Mouse (Mus musculus): ENCODE measurements at regions not wholly inside any gene's neighbourhood (a gene's known extent, or its start where the extent isn't known, plus 50 kb on each side); places are given as distances from the start of the nearest gene placed in this dataset.
A peak's percentile ranks its signal among the peaks of the same experiment; 100 is the strongest.

DNA sequence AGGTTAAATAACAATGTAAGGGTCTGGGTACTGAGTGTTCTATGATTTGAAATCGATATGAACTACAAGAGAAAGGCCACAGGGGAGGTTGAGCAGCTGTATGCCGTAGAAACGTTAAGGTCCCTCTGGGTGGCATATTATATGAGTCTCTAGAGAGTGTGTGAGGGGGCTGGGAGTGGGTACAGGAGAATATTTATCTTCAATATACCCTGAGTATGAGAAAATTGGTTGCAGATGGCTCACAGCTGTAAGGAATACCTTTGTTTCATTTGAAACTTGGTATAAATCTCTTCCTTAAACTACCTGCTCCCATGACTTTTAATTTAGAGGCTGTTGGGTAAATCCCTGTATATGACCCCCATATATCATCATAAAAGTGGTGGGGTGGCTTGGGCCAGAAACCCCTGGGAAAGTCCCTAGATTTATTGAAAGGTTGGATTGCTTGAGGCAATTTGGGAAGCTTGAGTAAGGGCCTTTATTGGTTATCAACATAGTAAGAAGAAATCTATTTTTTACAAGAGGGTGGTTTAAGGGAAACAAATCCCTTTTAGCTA is 128.7 kb upstream of the Prkg2 start:
- no peaks in the 10 kb centered on the region for H3K27me3 ChIP-seq (ENCODE audit: control insufficient read depth, insufficient read depth, low read length)
- ATAC-seq (ENCODE audit: insufficient read depth, low FRiP score), result no peak
- no peak overlapping the region for H3K9ac ChIP-seq (ENCODE audit: low read length)
- H3K36me3 ChIP-seq (ENCODE audit: control insufficient read depth, insufficient read depth, low read length), result no peaks in the 10 kb centered on the region
- no peak overlapping the region for H3K27ac ChIP-seq (ENCODE audit: low read length)
- no peak overlapping the region for H3K4me2 ChIP-seq (ENCODE audit: low read depth, low read length)
- 53% methylated on average over 3 of the region's 3 CpGs for WGBS
- no peaks in the 10 kb centered on the region for H3K4me1 ChIP-seq (ENCODE audit: control insufficient read depth, insufficient read depth, low read length)
- no peaks in the 10 kb centered on the region for H3K9me3 ChIP-seq (replicated peaks; ENCODE audit: control insufficient read depth, low read length)
- no peak overlapping the region for H3K4me3 ChIP-seq (replicated peaks; ENCODE audit: low read length)

DNA sequence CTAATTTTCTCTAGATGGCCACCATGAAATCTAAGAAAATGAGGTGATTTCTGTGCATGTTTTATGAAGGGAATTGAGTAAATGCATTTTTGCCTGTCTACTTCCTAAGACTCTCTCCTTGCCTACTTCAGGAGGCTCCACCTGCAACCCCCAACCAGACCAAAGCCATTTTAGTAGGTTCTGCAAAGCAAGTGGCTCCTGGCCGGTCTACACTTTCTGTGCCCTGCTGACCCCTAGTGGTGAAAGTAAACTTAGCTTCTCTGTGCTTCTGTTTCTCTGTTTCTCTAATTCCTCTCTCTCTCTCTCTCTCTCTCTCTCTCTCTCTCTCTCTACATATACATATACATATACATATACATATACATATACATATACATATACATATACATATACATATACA is 120.8 kb upstream of the Prkg2 start:
- Histone ChIP-seq H3K9ac (ENCODE audit: low read length) (no peak overlapping the region), H3K9me3 (replicated peaks; ENCODE audit: control insufficient read depth, low read length) (no peaks in the 10 kb centered on the region), H3K27me3 (ENCODE audit: control insufficient read depth, insufficient read depth, low read length) (no peaks in the 10 kb centered on the region), H3K36me3 (ENCODE audit: control insufficient read depth, insufficient read depth, low read length) (no peaks in the 10 kb centered on the region), H3K4me3 (replicated peaks; ENCODE audit: low read length) (no peak overlapping the region), H3K4me1 (ENCODE audit: control insufficient read depth, insufficient read depth, low read length) (no peaks in the 10 kb centered on the region), H3K4me2 (ENCODE audit: low read depth, low read length) (no peak overlapping the region), H3K27ac (ENCODE audit: low read length) (no peak overlapping the region)
- ATAC-seq (ENCODE audit: insufficient read depth, low FRiP score), result no peak
- WGBS, result 10% methylated on average over 1 of the region's 1 CpGs

DNA sequence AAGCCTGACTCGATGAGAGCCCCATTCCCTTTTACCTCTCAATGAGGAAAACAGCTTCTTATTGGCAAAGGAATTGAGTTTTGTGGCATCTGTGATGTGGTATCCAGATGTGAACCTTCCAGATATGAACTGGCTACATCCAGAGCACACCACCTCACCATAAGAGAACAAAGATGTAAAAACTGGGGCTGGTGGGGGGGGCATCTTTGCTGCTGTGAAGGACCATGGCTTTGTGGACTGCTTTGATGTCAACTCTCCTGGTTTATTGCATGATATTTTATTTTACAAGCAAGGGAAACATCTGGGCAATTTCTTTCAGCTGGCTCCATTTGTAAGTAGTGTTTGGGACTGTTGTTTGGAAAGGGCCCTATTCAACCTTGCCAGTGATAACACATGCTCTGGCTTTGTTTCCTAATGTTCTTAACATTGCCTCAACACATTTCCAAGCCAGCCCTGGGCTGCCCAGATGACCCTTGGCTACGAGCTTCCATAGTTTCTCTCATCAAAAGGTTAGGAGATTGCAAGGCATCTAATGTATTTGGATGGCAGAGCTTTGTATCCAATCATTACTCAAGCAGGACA is 116.2 kb upstream of the Prkg2 start:
- no peaks in the 10 kb centered on the region for H3K36me3 ChIP-seq (ENCODE audit: control insufficient read depth, insufficient read depth, low read length)
- H3K4me2 ChIP-seq (ENCODE audit: low read depth, low read length), result no peak overlapping the region
- H3K27ac ChIP-seq (ENCODE audit: low read length), result no peak overlapping the region
- WGBS, result 69% methylated on average over 2 of the region's 2 CpGs
- H3K9ac ChIP-seq (ENCODE audit: low read length), result no peak overlapping the region
- H3K4me3 ChIP-seq (replicated peaks; ENCODE audit: low read length), result no peak overlapping the region
- ATAC-seq (ENCODE audit: insufficient read depth, low FRiP score), result no peak
- H3K9me3 ChIP-seq (replicated peaks; ENCODE audit: control insufficient read depth, low read length), result no peaks in the 10 kb centered on the region
- H3K4me1 ChIP-seq (ENCODE audit: control insufficient read depth, insufficient read depth, low read length), result no peaks in the 10 kb centered on the region
- H3K27me3 ChIP-seq (ENCODE audit: control insufficient read depth, insufficient read depth, low read length), result no peaks in the 10 kb centered on the region

DNA sequence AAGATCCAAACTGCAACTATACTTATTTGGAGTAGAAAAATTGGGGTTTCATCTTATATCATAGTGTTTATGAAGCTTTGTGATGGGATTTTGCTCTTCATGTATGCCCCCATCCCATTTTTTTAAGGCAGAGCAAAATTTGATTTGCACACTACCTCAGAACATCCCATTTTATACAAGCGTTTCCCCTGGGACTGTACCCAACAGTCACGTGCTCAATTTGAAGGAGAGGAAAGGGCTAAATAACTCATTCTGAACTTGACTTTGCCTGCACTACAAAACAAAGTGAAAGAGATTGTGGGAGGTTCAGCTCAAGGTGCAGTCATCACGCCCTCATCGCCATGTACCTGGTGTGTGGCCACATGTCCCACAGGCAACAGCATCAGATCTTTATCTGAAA is 115.1 kb upstream of the Prkg2 start:
- no peak overlapping the region for H3K4me3 ChIP-seq (replicated peaks; ENCODE audit: low read length)
- no peaks in the 10 kb centered on the region for H3K27me3 ChIP-seq (ENCODE audit: control insufficient read depth, insufficient read depth, low read length)
- no peak overlapping the region for H3K27ac ChIP-seq (ENCODE audit: low read length)
- no peaks in the 10 kb centered on the region for H3K4me1 ChIP-seq (ENCODE audit: control insufficient read depth, insufficient read depth, low read length)
- no peaks in the 10 kb centered on the region for H3K9me3 ChIP-seq (replicated peaks; ENCODE audit: control insufficient read depth, low read length)
- no peak overlapping the region for H3K4me2 ChIP-seq (ENCODE audit: low read depth, low read length)
- ATAC-seq (ENCODE audit: insufficient read depth, low FRiP score), result no peak
- no peaks in the 10 kb centered on the region for H3K36me3 ChIP-seq (ENCODE audit: control insufficient read depth, insufficient read depth, low read length)
- no peak overlapping the region for H3K9ac ChIP-seq (ENCODE audit: low read length)
- 89% methylated on average over 4 of the region's 4 CpGs for WGBS

DNA sequence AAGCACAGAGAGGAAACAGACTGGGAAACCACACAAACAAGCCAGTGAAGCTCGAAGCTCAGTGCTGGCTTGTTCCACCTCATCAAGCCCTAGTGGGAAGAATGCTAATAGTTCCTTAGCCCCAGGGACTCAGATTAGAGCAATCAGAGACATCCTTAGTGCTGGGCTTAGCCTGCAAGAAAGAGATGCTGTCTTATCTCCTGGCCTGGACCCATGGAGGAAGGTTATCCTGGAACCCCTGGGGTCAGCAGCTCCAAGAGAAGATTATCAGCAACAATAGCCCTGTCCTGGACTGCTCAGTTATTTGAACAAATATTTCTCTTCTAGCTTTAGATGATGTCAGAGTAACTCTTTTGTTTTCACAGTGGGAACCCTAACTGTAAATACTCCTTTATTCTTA is 112.8 kb upstream of the Prkg2 start:
- Histone ChIP-seq H3K4me3 (replicated peaks; ENCODE audit: low read length) (no peak overlapping the region), H3K9me3 (replicated peaks; ENCODE audit: control insufficient read depth, low read length) (no peaks in the 10 kb centered on the region), H3K36me3 (ENCODE audit: control insufficient read depth, insufficient read depth, low read length) (no peaks in the 10 kb centered on the region), H3K4me2 (ENCODE audit: low read depth, low read length) (no peak overlapping the region), H3K9ac (ENCODE audit: low read length) (no peak overlapping the region), H3K27me3 (ENCODE audit: control insufficient read depth, insufficient read depth, low read length) (no peaks in the 10 kb centered on the region), H3K4me1 (ENCODE audit: control insufficient read depth, insufficient read depth, low read length) (no peaks in the 10 kb centered on the region), H3K27ac (ENCODE audit: low read length) (no peak overlapping the region)
- no peak for ATAC-seq (ENCODE audit: insufficient read depth, low FRiP score)
- 58% methylated on average over 1 of the region's 1 CpGs for WGBS

DNA sequence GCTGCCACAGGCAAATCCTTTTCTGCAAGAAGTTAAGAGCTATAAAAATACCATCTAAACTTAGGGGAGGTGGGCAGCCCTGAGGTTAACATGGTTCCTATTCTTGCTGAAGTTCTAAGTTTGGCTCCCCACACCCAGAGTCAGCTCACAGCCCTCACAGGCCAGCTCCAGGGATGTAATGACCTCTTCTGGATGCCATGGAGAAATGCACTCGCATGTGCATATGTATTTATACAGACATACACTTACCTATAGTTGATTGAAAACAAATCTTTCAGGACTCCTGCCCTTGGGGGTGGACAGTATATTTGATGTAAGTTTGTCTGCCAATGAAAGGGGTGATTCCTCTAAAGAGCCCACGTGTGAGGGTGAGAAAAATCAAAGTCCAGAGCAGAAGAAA is 95.5 kb upstream of the Prkg2 start:
- Histone ChIP-seq H3K4me2 (ENCODE audit: low read depth, low read length) (no peak overlapping the region), H3K27me3 (ENCODE audit: control insufficient read depth, insufficient read depth, low read length) (no peaks in the 10 kb centered on the region), H3K27ac (ENCODE audit: low read length) (no peak overlapping the region), H3K9ac (ENCODE audit: low read length) (no peak overlapping the region), H3K4me3 (replicated peaks; ENCODE audit: low read length) (no peak overlapping the region), H3K9me3 (replicated peaks; ENCODE audit: control insufficient read depth, low read length) (no peaks in the 10 kb centered on the region), H3K4me1 (ENCODE audit: control insufficient read depth, insufficient read depth, low read length) (no peaks in the 10 kb centered on the region), H3K36me3 (ENCODE audit: control insufficient read depth, insufficient read depth, low read length) (no peaks in the 10 kb centered on the region)
- ATAC-seq (ENCODE audit: insufficient read depth, low FRiP score), result no peak
- WGBS, result 74% methylated on average over 2 of the region's 2 CpGs

DNA sequence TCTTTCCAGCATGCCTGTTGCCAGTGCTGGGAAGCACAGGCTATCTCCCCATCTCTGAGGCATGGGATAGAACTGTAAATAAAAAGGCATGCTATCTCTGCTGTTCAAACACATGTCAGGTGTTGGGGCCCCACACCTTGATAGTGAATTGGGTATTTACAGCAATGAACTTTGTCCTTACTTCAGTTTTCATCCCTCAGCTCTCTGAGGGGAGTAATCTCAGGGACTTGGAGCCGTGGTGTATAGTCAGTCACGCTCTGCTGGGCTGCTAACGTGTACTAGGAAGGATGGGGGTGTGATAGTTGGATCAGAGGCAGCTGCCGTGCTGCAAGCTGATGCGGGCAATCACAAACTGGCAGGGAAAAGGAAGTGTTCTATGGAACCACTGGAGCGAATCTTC is 91.5 kb upstream of the Prkg2 start:
- H3K4me2 ChIP-seq (ENCODE audit: low read depth, low read length), result no peak overlapping the region
- peak overlapping the region; percentile 46 for H3K27ac ChIP-seq (ENCODE audit: low read length)
- no peaks in the 10 kb centered on the region for H3K9me3 ChIP-seq (replicated peaks; ENCODE audit: control insufficient read depth, low read length)
- H3K4me1 ChIP-seq (ENCODE audit: control insufficient read depth, insufficient read depth, low read length), result no peaks in the 10 kb centered on the region
- no peak overlapping the region for H3K9ac ChIP-seq (ENCODE audit: low read length)
- 58% methylated on average over 6 of the region's 6 CpGs for WGBS
- peak; percentile 86 for ATAC-seq (ENCODE audit: insufficient read depth, low FRiP score)
- no peak overlapping the region for H3K4me3 ChIP-seq (replicated peaks; ENCODE audit: low read length)
- H3K27me3 ChIP-seq (ENCODE audit: control insufficient read depth, insufficient read depth, low read length), result no peaks in the 10 kb centered on the region
- H3K36me3 ChIP-seq (ENCODE audit: control insufficient read depth, insufficient read depth, low read length), result no peaks in the 10 kb centered on the region

DNA sequence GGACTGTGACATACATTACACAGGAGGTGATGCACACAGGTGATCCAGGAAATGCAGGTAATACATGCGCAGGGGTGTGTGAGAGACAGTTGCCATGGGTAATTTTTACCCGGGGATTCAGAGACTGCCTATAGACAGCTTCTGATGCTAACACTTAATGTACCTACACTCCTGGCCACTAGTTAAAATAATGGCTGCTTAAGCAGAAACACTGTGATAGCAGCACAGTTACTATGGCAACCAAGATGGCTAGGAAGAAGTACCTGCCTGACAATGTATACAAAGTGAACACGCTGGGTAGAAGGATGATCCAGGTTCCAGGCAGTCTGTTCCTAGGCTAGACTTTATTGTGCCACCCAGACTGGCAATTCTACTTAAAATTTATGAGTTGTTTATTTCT is 88.3 kb upstream of the Prkg2 start:
- no peaks in the 10 kb centered on the region for H3K27me3 ChIP-seq (ENCODE audit: control insufficient read depth, insufficient read depth, low read length)
- H3K4me1 ChIP-seq (ENCODE audit: control insufficient read depth, insufficient read depth, low read length), result no peaks in the 10 kb centered on the region
- H3K9ac ChIP-seq (ENCODE audit: low read length), result no peak overlapping the region
- no peaks in the 10 kb centered on the region for H3K9me3 ChIP-seq (replicated peaks; ENCODE audit: control insufficient read depth, low read length)
- no peak overlapping the region for H3K4me2 ChIP-seq (ENCODE audit: low read depth, low read length)
- WGBS, result 71% methylated on average over 3 of the region's 3 CpGs
- H3K27ac ChIP-seq (ENCODE audit: low read length), result no peak overlapping the region
- no peak overlapping the region for H3K4me3 ChIP-seq (replicated peaks; ENCODE audit: low read length)
- ATAC-seq (ENCODE audit: insufficient read depth, low FRiP score), result no peak
- no peaks in the 10 kb centered on the region for H3K36me3 ChIP-seq (ENCODE audit: control insufficient read depth, insufficient read depth, low read length)

DNA sequence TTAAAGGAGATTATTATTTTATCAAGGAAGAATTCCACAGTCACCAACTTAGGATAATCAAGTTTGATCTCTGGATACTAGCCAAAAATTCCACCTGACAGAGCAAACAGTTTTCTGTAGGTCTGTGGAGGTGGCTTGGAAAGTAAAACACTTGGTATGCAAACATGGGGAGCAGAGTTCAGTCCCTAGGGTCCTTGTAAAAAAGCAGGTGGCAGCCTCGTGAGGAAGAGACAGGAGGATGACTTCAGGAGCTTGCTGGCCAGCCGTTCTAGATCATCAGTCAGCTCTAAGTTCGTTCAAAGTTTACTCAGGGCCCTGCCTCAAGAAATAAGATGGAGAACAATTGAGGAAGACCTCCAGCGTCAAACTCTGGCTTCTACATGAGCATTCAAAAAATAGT is 74.6 kb upstream of the Prkg2 start:
- H3K9me3 ChIP-seq (replicated peaks; ENCODE audit: control insufficient read depth, low read length), result no peaks in the 10 kb centered on the region
- no peaks in the 10 kb centered on the region for H3K36me3 ChIP-seq (ENCODE audit: control insufficient read depth, insufficient read depth, low read length)
- H3K27ac ChIP-seq (ENCODE audit: low read length), result no peak overlapping the region
- no peaks in the 10 kb centered on the region for H3K4me1 ChIP-seq (ENCODE audit: control insufficient read depth, insufficient read depth, low read length)
- no peak for ATAC-seq (ENCODE audit: insufficient read depth, low FRiP score)
- H3K9ac ChIP-seq (ENCODE audit: low read length), result no peak overlapping the region
- 48% methylated on average over 4 of the region's 4 CpGs for WGBS
- no peak overlapping the region for H3K4me3 ChIP-seq (replicated peaks; ENCODE audit: low read length)
- no peaks in the 10 kb centered on the region for H3K27me3 ChIP-seq (ENCODE audit: control insufficient read depth, insufficient read depth, low read length)
- no peak overlapping the region for H3K4me2 ChIP-seq (ENCODE audit: low read depth, low read length)

DNA sequence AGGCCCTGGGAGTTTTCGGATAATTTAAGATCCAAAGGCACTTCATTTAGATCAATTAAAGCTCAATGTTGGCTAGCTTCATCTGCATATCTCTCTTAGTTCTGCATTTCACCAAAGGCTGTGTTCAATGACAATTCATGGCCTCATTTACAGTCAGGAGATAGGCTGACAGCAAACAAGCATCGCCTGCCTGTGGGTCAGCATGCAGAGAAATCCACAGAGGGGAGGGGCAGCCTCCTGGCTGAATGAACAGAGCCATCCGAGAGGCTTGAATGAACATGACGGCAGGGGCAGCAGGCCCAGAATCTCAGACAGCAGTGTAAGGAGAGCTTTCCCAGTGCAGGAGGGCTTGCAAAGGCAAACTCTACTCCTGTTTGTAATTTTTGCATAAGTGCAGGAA is 74.1 kb upstream of the Prkg2 start:
- ATAC-seq (ENCODE audit: insufficient read depth, low FRiP score), result no peak
- no peaks in the 10 kb centered on the region for H3K9me3 ChIP-seq (replicated peaks; ENCODE audit: control insufficient read depth, low read length)
- H3K4me2 ChIP-seq (ENCODE audit: low read depth, low read length), result no peak overlapping the region
- H3K27me3 ChIP-seq (ENCODE audit: control insufficient read depth, insufficient read depth, low read length), result no peaks in the 10 kb centered on the region
- H3K36me3 ChIP-seq (ENCODE audit: control insufficient read depth, insufficient read depth, low read length), result no peaks in the 10 kb centered on the region
- H3K4me3 ChIP-seq (replicated peaks; ENCODE audit: low read length), result no peak overlapping the region
- WGBS, result 59% methylated on average over 4 of the region's 4 CpGs
- H3K27ac ChIP-seq (ENCODE audit: low read length), result no peak overlapping the region
- no peak overlapping the region for H3K9ac ChIP-seq (ENCODE audit: low read length)
- H3K4me1 ChIP-seq (ENCODE audit: control insufficient read depth, insufficient read depth, low read length), result no peaks in the 10 kb centered on the region

Measured in stomach, embryonic 16.5 days (tissue).